Mouse (Mus musculus): Measurements from ENCODE around the gene Flywch1.
"Not testable (repeated sequence)": the region's sequence is repeated elsewhere in the genome, so short reads cannot be mapped to it uniquely, and the experiment has no call there.

Flywch1 gene

GRCm38 (mm10) chr17:23778447-23778846 lies 7.0 kb upstream of the Flywch1 start:
- DNase-seq (ENCODE audit: inconsistent ontology term): no peak

DNA sequence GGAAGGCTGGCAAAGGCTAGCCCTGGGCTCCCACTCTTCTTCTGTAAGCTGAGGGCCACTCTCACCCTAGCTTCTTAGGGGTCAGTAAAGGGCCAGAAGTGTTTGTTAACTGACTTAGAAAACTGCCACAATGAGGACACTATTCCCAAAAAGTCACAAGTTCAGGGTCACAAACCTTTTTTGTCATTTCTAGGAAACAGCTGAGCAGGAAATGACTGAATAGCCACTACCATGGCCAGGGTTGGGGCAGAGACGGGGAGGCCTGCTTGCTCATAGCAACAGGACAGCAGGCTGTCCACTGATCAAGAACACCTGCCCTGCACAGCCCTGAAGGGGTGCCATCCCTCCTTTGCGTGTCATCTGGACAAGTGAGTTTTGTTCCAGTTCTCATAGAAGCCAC lies 5.7 kb upstream of the Flywch1 start:
- DNase-seq (ENCODE audit: inconsistent ontology term): no peak

- DNase-seq (ENCODE audit: inconsistent ontology term): no peak
Measured at GRCm38 (mm10) chr17:23776216-23776615, 4.8 kb upstream of the Flywch1 start.

GRCm38 (mm10) chr17:23774090-23774489 lies 2.7 kb upstream of the Flywch1 start:
- peak; percentile 85 for DNase-seq (ENCODE audit: inconsistent ontology term)

DNA sequence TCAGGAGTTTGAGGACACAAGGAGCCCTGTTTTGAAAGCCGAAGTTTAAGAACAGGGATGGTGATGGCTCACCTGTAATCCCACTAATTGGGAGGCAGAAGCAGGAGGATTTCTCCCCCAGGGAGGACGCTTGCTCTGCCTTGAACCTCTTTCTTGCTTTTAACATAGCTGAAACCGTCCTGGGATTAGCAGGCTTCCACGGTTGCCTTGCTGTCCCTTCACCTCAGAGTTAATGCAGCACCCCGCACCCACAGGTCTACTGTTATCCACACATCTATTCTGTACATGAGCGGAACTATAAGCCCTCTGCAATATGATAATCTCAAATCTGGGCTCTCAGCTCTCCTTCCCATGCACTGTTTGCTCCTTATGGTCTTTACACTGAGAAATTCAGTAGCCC lies 2.3 kb upstream of the Flywch1 start:
- no peak for DNase-seq (ENCODE audit: inconsistent ontology term)

- DNase-seq (ENCODE audit: inconsistent ontology term): not testable (repeated sequence)
Measured at GRCm38 (mm10) chr17:23772219-23772556, 786 bp upstream of the Flywch1 start.

- peak; percentile 79 for DNase-seq (ENCODE audit: inconsistent ontology term)
Measured at GRCm38 (mm10) chr17:23770896-23771283, 512 bp downstream of the Flywch1 start.

DNA sequence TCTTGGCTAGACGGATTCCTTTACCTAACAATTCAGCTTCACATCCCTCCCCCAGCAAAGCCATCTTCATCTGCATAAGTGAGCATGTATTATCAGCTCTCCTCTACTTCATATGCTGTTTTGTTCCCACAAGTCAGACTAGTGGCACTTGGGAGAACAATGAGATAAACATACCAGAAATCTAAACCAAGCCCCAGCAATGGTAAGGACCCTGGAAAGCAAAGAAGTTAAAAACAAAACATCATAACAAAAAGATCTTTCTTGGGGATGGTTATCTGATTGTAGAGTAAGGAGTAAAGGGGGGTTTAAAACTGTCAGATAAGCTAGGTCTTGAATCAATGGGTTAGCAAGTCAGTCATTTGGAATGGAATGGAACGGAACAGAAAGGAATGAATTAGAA lies 909 bp downstream of the Flywch1 start:
- no peak for DNase-seq (ENCODE audit: inconsistent ontology term)

- DNase-seq (ENCODE audit: inconsistent ontology term): no peak
Measured at GRCm38 (mm10) chr17:23762976-23763375, 8.4 kb downstream of the Flywch1 start.

DNA sequence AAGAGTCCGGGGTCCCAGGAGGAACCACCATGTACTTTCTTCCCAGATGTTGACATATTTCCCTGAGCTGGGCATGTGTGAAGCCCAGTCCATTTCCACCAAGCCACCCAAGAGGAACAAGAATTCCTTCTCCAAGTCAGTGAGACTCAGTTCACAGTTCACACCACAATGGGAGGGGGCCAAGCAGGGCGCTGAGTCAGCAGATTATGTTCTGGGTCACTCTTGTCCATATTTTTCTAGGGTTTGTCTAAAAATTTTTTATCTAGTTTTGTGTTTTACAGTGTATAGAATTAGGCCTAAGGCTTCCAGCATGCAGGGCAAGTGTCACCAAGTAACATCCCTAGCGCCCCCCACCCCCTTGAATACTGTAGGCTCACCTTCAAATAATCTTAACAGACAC lies 10.2 kb downstream of the Flywch1 start:
- DNase-seq (ENCODE audit: inconsistent ontology term): no peak

DNA sequence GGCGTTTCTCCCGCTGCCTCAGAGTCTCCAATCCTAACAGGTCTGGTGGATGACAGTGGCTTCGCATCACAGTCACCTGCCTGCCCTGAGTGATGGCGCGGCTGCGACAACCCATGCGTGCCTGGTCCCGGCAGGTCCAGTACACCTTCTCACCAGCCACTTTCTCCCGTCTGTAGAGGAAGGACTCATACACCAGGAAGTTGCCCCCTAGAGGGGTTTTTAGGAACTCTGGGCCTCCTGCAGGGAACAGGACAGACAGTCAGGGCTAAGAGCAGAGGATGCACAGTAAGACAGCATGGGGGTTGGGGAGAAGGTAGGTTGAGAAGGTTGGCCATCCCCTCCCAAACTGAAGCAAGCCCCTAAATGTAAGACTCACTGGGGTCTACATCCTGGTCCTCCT lies 11.2 kb downstream of the Flywch1 start:
- DNase-seq (ENCODE audit: inconsistent ontology term): no peak

- no peak for DNase-seq (ENCODE audit: inconsistent ontology term)
Measured at GRCm38 (mm10) chr17:23758801-23759200, 12.6 kb downstream of the Flywch1 start.

DNA sequence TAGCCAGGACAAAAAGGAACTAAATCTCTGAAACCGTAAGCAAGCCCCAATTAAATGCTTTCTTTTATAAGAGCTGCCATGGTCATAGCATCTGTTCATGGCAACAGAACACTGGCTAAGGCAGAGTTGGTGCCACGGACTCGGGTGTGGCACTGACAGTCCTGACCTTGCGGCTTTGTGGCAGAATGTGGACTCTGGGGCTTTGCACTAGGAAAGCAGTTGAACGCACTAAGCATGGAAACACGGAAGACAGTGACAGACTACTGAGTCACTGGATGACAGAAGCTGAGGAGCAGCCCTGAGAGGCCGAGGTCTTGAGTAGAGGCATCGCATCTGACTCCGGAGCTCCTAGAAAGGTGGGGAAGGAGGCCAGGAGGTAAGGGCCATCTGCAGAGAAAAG lies 13.8 kb downstream of the Flywch1 start:
- DNase-seq (ENCODE audit: inconsistent ontology term): no peak

- DNase-seq (ENCODE audit: inconsistent ontology term): no peak
Measured at GRCm38 (mm10) chr17:23755689-23756088, 15.7 kb downstream of the Flywch1 start.

- no peak for DNase-seq (ENCODE audit: inconsistent ontology term)
Measured at GRCm38 (mm10) chr17:23749400-23750191, 21.8 kb downstream of the Flywch1 start.

- peak; percentile 54 for DNase-seq (ENCODE audit: inconsistent ontology term)
Measured at GRCm38 (mm10) chr17:23748631-23749391, 22.6 kb downstream of the Flywch1 start.

DNA sequence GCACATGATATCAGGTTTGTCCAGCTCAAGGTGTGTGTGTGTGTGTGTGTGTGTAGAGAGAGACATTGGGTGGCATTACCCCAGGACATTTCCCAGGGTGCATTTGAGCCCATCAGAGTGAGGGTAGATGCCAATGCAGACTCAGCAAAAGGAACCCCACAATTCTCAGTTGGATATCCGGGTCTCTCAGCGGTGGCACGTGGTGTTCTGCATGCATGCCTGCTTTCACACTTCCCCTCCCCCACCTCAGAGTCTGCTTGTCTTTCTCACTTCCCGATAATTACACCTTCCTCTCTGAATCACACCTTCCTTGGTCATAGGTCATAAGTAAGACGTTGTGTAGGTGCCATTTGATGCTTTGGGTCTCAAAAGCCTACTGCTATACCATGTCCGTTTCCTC lies 23.4 kb downstream of the Flywch1 start:
- DNase-seq (ENCODE audit: inconsistent ontology term): no peak

GRCm38 (mm10) chr17:23747471-23747870 lies 23.9 kb downstream of the Flywch1 start:
- DNase-seq (ENCODE audit: inconsistent ontology term): no peak

DNA sequence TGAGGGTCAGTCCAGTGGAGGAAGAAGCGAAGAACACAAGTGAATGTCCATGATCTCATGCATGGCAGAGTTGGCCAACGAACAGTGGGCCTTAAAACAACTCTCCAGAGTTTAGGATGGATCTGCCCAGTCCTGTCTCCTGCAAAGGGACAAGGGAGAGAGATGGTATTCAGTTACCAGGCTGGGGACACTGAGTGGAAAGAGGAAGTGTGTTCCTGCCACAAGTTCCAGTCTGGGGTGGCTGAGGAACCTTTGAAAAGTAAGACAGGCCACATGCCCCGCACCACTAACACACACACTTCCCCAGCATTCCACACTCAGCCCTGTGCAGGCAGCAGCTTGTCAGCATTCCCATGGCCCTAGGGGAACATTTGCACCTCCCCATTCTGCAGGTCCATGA lies 24.6 kb downstream of the Flywch1 start:
- no peak for DNase-seq (ENCODE audit: inconsistent ontology term)

DNA sequence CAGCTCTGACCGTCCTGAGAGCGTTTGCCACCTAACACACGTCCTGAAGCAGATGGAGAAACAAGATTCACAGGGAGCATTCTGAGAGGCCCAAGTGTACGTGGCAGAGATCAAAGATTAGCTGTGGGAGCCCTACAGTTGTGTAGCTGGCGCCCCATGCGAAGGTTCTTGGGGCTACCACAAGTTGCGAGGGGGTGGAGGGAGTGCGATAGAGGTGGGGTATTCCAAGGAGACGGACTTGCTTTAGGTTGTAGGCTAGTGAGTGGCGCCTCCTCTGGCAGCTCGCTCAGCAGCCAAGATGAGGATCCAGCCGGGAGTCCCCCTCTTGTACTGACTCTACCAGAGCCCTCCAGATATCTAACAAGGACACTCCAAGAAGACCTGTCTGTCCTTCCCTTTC lies 25.1 kb downstream of the Flywch1 start:
- no peak for DNase-seq (ENCODE audit: inconsistent ontology term)

GRCm38 (mm10) chr17:23745301-23746251 lies 25.8 kb downstream of the Flywch1 start, which contains the start of gene Kremen2:
Gene Kremen2, minus strand, starts transcription at chr17:23745833.
- DNase-seq (ENCODE audit: inconsistent ontology term): peak; percentile 30

GRCm38 (mm10) chr17:23744651-23745050 lies 26.8 kb downstream of the Flywch1 start:
- no peak for DNase-seq (ENCODE audit: inconsistent ontology term)
